Mouse (Mus musculus): ENCODE data around the gene Abhd14b.

The Abhd14b gene

DNA sequence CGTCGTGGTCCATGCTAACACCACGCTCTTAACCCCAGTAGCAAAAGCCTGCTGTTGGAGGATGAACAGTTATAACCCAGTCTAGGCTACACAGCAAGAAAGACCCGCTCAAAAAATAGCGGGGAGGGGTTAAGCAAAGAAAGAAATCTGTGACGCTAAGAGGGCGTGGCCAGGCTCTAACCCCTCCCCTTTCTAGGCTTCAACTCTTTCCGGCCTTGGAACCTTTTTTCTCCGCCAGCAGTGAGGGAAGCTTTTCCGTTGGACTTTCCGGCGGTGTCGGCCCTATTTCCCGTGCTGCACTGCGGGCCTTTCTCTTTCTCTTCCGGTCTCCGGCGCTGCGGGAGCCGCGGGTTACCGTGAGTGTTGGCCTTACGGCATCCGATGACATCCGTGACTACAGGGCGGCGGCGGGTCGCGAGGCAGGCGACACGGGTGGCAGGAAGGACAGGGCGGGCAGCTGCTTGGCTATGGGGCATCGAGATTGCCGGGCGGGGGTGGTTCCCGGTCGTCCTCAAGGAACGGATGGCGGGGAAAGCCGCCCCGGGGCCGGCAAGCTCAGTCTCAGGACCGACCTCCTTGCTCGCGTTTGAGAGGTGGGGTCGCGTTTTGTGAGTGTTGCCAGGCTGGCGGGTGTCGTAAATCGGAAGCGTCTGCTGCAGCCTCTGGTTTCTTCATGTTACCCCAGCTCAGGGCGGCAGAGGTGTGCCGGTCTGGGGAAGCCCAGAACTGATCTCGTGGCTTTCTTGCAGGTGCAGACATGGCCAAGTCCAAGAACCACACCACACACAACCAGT, 17.8 kb upstream of the Abhd14b start, which contains the start of gene Rpl29:
Rpl29 (plus strand) TSS at position 234 of the 794 bp plus-strand sequence.
- DNase-seq (ENCODE audit: low spot score): peak; percentile 90

DNA sequence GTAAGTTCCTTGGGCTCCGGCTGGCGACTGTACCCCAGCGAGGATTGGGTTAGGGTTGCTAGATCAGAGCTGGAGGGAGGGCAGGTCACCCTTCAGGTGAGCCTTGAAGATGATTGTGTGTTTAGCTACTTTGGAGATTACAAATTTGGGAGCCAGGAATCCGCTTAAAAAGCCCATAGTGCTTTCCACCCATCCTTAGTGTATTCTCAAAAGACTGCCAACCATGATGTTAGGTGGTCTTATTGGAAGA, 17.3 kb upstream of the Abhd14b start:
- no peak for DNase-seq (ENCODE audit: low spot score)

DNA sequence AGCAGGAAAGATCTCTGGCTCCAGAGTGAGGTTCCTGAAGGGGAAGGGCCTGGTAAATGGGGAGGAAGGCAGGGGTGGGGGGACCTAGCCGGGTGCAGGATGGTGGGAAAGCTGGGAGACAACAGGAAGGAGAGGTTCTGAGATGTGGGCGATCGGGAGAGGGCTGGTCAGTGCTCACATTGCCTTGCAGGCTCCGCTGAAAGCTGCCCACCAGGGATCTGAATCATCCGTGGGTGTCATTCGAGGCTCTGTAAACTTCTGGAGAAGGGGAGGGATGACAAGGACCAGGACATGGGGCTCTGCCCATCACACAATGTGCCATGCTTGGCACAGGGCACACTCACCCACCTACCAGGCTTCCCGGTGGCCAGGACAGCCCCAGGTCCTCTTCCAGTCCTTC, 13.9 kb upstream of the Abhd14b start:
- DNase-seq (ENCODE audit: low spot score): no peak

DNA sequence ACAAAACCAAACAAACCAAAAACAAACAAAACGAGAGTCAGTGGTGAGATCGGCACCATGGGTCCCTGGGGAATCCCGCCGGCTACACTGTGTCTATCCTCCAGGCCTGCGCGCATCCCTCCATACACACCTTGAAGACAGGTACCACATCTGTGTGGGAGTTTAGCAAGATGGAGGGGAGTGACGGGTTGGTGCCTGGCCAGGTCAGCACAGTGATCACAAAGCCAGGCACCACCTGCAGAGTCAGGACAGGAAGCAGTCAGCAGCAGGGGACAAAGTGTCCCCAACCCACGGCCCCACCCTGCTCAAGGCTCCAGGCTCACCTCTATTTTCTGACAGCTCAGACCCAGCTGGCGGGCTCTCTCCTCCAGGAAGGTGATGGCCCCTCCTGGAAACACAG, 10.7 kb upstream of the Abhd14b start:
- DNase-seq (ENCODE audit: low spot score): no peak

DNA sequence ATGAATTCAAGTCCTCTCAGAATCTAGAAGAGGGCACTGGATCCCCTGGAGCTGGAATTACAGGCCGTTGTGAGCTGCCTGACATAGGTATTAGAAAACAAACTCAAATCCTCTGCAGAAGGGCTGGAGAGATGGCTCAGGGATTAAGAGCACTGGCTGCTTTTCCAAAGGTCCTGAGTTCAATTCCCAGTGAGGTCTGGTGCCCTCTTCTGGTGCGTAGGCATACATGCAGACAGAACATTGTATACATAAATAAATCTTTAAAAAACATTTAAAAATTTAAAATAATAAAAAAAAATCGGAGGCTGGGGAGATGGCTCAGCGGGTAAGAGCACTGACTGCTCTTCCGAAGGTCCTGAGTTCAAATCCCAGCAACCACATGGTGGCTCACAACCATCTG, 4.6 kb upstream of the Abhd14b start:
- DNase-seq (ENCODE audit: low spot score): no peak

DNA sequence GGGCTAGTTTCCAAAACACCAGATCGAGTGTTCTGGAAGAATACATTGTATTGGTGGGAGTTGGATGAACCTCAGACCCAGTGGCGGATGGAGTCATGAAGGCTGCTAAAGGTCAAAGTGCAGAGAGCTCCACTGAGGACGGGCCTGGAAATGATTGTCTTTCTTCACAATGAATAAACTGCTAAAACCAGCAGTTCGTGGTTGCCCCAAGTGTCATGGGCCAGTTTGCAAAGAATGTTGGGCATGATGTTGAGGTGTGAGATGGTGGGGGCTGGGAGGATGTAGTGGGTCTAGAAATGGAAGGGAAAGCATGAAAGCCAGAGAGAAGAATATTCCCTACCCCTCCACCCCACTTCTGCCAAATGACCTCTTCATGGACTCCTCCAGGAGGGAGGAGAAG, 2.4 kb upstream of the Abhd14b start:
- DNase-seq (ENCODE audit: low spot score): no peak

DNA sequence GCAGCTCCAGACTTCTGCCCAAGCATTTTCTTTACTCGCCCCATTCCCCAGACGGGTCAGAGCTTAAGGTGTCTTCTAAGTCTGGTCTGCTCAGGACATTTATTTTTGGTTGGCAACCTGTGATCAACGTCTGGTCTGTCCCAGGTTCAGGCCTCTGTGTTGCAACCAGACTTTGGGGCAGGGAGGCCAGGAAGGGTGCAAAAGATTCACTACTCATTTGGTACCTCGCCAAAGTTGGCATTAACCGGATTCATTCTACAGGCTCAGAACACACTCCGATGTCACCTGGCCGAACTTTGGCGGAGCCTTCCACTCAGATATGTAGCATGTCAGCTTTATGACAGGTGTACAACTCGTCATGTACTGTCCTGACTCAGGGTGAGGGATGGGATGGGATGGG, 692 bp downstream of the Abhd14b start:
- no peak for DNase-seq (ENCODE audit: low spot score)

DNA sequence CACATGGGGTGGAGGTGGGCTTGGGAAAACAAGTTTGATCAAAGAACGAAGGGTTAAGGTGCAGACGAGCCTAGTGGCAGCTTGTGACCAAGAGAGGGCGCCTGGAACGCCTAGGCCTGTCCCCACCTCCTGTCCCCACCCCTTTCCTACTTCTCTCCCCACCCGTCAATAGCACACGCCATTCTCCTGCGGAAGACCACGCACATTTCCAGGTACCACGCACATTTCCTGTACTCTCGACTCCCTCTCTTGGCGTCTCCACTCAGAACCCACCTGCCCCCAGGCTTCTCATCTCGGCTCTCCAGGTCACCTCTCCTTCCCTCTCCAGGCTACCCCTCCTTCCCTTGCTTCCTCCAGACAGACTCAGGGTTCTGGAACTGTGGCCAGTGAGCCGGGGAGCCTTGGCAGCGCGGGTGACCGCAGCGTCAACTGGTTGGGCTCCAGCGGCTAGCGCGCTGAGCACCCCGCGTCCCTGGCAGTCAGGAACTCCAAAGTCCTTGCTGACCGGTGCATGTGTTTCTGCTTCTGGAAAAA, 1.3 kb downstream of the Abhd14b start:
- DNase-seq (ENCODE audit: low spot score): peak; percentile 52

DNA sequence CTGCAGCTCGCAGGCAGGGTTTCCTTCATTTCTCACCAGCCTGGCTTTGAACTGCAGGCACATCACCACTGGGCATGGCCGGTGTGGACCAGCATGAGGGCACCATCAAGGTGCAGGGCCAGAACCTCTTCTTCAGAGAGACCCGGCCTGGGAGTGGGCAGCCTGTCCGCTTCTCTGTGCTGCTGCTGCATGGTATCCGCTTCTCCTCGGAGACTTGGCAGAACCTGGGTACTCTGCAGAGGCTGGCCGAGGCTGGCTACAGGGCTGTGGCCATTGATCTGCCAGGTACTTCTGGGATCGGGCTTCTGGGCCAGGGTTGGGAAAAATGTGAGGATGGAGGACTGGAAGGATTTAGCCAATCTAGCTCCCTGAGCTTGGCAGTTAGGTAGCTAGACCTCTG, 2.7 kb downstream of the Abhd14b start:
- no peak for DNase-seq (ENCODE audit: low spot score)

DNA sequence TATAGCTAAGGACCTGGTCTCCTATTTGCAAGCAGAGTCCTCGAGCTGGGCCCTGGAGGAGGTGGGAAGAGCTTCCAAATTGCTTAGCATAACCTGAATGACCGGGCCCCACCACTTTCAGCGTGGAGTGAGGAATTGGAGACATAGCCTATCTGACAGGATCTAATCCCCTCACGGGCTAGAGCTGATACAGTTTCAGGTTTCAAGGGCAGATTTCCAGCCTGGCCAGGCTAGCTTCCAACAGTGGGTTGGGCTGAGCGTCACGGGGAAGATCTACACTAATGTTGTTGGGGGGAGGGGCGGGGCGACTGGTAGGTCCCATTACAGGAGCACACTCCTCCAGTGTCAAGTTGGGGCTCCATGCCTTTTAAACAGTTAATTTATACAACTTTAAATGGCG, 3.4 kb downstream of the Abhd14b start:
- DNase-seq (ENCODE audit: low spot score): no peak

DNA sequence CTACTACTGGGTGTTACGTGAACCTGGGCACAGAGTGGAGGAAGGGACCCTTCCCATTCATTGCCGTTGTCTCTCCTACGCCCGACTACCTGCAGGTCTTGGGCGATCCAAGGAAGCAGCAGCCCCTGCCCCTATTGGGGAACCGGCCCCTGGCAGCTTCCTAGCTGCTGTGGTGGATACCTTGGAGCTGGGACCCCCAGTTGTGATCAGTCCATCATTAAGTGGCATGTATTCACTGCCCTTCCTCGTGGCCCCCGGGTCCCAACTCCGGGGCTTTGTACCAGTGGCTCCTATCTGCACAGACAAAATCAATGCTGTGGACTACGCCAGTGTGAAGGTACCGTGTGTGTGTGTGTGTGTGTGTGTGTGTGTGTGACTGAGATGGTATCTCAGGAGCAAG, 4.0 kb downstream of the Abhd14b start:
- no peak for DNase-seq (ENCODE audit: low spot score)

DNA sequence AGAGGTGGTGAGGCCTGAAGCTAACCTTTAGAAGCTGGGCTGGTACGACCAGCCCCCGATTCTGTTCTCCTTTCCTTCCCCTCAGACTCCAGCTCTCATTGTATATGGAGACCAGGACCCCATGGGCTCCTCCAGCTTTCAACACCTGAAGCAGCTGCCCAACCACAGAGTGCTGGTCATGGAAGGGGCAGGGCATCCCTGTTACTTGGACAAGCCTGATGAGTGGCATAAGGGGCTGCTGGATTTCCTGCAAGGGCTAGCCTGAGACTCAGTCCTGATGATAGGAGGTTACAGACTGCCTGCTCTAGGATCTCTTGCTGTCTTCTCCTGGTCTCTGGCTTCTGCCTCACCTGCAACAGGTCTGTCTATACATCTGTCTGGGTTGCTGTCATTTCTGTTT, 4.6 kb downstream of the Abhd14b start:
- DNase-seq (ENCODE audit: low spot score): no peak

DNA sequence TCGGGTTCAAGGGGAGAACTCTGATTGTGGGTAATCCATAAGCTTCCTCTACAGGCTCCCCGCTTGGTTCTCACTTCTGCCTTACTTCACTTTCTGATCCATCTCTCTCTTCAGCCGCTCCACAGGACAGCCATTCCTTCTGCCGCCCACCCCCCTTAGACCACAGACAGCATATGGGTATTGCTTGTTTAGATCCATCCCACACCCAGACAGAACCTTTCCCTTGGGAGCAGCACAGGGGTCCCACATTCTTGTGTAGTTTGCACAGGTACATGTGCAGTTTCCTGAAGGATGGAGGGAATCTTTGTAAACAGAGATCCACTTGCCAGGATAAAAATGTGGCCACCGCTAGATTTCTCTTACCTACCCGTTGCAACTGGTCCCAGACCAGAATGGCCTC, 5.1 kb downstream of the Abhd14b start:
- no peak for DNase-seq (ENCODE audit: low spot score)

DNA sequence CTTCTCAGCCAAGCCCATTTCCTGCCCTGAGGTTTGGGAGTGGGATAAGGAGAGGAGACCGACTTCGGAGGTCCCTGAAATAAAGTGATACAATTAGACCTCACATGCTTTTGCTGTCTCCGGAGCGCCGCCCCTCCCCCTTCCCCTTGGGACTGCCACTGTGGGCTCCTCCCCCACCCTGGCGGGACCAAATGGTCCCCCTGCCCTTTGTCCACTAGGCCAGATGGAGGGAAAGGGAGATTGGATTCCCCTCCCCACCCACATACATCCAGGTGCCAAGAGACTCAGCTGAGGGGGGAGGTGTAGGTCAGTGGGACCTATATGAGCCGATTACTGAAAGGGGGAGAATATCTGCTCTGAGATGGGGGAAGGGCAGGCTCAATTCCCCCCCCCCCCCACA, 5.6 kb downstream of the Abhd14b start:
- DNase-seq (ENCODE audit: low spot score): no peak

DNA sequence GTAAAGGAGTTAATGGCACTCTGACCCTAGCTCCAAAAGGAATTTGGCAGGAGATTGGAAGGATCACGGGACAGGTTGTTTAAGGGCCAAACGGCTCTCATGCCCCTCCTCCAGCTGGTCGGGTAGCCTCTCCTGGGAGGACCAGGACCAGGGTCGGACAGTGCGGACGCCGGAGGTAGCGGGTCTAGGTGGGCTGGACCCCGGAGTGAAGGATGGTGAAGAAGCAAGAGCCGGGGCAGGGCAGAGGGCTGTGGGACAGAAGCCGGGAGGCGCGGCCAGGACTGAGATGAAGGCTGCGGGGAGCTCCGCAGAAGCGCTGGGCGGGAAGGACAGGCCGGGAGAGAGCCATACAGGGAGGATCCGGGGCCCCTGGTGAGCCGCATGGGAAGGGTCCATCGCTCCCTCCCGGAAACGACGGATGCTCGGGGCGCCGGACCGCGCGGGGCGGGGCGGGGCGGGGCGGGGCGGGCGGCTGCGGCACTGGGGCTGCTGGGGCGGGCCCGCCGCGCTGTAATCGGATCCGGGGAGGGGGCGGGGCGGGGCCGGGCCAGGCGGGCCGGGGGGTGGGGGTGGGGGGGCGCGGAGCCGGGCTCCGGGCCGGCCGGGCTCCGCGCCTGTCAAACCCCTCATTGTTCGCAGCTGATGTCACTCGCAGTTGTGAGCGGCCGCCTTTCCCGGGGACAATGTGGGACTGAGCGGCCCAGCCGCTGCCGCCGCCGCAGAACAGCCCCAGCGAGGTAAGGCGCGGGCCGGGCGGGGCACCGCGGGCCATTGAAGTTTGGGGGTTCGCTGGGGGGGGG, 6.2 kb downstream of the Abhd14b start, which contains the start of gene Pcbp4:
Pcbp4 (plus strand) TSS at position 21 of the 800 bp plus-strand sequence.
- DNase-seq (ENCODE audit: low spot score): peak; percentile 47

DNA sequence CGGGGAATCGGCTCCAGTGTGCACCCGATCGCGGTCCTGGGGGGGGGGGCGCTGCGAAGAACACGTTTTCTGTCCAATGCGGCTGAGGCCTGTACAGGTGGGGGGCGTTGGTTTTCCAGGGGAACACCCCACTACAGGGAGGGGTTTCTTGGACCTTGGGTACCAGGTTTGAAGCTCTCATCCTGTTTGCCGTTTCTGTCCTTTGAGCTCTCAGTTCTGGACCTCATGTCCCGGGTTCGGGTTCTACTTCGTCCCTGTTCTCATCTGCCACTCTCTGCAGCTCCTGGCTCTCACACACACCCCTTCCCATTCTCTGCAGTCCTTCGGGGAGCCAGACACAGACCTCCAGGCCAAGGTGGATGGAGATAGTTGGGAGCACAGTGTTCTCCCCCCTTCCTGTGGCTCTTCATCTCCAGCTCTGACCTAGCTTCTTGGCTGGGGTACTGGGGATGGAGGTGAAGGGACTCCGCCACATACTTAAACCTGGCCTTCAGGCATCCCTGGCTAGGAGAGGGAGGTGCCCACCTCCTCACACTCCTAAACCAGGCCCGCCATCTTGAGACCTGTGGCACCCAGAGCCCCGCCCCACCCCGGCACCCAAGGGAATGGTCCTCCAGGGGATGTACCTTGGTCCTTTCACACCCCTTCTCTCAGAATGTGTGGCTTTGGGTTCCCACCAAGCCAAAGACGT, 7.0 kb downstream of the Abhd14b start:
- DNase-seq (ENCODE audit: low spot score): no peak

DNA sequence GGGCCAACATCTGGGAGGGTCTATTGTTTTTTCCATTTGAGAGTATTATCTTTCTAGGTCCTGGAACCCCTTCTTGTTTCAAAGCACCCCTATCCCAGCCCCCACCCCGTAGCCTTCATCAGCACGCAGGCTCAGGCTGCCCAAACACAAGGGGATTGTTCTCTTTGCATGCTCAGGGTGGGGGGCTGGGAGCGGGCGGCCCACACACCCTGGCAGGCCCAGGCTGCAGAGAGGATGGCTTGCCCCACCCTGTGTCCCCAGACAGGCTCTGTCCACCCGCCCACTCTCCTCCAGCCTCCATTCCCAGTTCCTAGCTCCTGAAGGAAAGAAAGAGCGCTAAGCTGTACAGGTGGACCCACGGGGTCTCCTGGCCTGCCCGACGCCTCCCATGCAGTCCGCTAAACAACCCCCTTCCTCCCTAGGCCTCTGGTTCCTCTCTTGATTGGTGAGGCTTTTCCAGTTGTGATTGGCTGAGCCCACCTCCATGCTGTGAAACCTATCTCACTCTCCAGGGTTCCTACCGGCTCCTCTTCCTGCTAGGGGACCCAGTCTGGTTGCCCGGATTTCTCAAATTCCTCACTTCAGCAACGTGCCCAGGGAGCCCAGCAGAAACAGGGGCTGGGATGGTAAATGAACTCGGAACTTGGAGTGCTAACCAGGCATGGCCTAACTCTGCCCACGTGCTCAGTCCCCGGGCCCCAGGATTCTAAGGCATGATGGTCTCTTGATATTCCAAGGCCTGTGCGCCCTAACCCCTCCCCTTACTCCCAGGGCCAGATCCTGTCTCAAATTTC, 7.8 kb downstream of the Abhd14b start:
- DNase-seq (ENCODE audit: low spot score): no peak

DNA sequence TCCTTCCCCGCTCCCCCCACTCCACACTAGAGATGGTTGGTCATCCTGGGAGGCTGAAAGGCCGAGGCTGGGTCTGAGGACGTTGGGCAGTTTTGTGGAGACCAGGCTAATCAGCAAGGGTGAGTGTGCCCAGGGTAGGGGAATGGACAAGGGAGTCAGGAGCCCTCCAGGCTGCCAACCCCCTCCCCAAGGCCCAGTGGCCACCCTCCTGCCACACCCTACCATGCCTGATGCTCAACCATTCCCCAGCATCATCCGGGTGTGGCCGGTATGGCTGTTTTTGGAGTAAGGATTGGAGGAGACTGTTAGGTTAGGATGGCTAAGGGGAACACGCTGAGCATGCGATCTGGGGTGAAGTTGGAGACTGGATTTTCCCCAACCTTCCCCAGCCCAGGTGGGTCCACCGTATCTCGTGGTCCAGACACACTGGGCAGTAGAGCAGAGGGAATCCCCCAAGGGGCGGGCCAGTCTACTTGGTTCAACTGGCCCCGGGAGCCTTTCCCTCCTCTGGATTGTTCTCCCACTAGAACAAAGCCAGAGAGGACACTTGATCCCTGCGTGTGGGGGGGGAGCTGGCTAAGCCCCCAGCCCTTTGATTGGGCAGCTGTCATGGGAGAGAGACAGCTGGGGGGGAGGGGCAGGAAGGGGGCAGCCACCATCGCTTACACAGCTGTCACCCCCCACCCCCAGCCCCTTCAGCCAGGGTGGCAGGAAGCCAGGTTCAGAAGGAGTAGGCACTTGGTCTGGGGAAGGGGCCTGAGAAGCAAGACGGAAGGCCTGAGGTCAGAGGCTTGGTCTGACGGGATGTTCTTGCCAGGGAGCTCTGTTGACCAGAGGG, 9.3 kb downstream of the Abhd14b start:
- no peak for DNase-seq (ENCODE audit: low spot score)

DNA sequence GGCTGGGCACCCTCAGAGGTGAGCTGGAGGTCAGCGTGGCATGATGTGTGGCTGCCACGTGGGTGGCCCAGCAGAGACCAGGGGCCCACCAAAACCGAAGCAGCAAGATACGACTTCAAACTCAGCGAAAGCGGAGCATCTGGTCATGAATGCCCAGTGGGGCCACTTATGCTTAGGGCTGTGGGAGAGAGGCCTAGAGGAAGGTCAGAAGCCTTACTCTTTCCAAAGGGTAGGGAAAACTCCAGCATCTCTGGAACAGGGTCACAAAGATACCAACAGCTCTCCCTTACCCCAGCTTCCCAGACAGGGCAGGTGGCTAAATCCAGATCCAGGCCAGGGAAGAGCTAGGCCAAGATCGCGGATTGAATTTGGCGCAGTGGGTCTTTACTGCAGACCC, 9.9 kb downstream of the Abhd14b start:
- DNase-seq (ENCODE audit: low spot score): no peak

DNA sequence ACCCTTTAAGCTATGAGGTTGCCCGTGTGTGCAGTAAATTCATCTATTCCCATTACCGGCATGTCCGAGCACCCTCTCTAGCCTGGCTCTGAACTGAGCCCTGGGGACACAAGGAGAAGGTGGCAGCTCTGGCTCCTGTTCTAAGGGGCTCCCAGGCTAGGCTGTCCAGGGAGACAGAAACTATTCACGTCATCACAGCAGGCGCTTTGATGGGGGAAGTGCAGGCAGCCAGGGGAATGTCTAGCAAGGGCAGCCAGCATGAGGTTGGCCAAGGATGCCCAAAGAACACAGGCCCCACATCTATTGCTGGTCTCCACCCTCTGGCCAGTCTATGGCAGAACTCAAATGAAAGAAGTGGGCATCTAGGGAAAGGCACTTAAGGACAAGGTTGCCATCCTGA, 10.7 kb downstream of the Abhd14b start:
- no peak for DNase-seq (ENCODE audit: low spot score)

DNA sequence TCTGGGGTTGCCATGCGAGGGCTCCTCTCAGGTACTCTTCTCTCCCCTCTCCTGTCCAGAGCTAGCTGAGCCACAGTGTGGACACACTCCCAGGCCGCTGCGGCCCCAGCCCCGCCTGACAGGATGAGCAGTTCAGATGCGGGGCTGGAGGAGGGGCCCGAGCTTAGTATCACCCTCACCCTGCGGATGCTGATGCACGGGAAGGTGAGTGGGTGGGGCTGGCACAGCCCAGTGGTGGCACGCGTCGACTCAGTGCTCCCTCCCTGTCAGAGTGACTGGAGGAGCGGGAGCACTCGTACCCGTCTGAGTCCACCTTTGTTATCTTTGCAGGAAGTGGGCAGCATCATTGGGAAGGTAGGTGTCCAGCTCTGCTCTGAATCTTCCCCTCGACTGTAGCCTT, 12.7 kb downstream of the Abhd14b start:
- DNase-seq (ENCODE audit: low spot score): no peak

Data from ovary, postnatal 10 days (tissue).